Mouse (Mus musculus) embryo, embryonic 11 days (tissue): Measurements from ENCODE around the gene Ptpn22.

Experiments used
- DNase-seq: peaks from one replicate; pipeline ENCODE4 v3.0.0-alpha.2; 2015

The Ptpn22 gene

DNA sequence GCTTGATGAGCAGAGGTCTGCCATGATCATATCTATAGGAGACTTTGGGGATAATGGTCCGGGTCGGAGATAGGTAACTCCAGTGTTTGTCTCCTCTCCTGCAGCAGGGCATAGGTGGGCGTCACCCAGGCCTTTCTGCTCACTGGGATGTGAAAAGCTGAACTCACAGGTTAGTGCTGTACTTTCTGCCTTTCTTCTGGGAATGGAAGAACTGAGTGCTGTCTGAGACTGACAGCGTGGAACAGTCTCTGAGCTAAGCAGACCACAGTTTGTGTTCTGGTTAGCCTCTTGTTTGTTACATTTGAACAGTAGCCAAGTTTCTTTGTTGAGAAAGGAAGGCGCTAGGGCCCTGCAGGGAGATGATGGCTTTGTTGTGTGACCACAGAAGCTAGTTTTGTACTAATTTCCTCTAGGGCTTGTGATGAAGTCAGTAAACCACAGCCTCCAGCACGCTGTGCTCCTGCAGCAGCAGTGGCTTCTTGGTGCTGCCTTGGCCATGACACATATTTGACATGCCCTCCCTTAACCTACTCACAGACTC is 326 bp downstream of the Ptpn22 start:
- no peak for DNase-seq

DNA sequence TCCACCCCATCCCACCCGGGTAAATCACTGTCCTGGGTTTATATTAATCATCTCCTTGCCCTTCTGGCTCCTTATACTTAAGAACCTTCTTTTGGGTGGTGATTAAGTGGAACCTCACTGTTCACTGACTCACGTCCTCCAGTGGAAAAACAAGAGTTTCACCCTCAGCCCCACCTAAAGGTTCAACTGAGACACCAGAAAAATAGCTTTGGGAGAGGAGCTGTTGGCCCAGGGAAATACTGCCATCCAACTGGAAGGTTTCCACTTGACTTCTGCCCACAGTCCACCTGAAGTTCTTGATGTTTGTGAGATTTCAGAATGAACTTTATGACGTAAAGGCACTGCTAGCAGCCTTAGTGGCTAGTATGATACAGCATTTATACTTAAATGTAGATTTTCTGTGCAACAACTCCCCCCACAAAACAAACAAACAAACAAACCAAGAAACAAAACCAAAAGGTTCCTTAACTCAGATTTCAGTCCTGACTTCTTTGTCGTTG is 3.2 kb downstream of the Ptpn22 start:
- no peak for DNase-seq

DNA sequence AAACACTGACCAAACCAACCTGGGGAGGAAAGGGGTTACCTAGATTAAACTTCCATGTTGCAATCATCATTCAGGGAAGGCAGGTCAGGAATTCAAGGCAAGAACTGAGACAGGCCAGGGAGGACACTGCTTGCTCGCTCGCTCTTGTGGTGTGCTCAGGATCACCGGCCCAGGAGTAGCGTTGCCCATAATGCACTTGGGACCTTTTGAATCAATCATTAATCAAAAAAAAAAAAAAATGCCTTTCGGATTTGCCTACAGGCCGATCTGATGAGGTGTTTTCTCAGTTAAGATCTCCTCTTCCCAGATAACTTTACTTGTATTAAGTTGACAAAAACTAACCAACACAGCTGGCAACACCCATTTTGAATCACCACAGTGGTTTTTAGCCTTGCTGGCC is 4.6 kb downstream of the Ptpn22 start:
- no peak for DNase-seq

DNA sequence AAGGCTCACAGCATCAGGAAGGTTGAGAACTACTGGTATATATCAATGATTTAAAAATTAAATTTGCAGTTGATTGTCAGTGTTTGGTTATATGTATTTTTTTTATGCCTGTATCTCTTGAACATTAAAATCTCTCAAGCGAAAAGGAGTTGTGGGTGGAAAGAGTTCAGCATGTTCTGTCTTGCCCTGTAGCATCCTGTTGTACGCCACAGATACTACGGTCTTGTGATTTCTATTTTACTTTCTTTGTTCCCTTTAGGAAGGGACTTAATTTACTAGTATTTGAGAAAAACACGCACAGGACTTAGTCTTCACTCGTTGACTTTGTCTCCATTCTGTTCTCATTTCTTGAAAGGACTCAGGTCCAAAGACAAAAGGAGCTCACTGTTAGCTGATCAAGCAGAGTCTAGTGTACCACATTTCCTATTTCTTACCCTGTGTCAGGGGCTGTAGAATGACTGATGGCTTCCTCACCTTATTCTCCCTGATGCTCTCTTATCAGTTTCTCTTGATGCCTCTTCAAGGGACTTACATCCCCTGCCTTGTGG is 7.9 kb downstream of the Ptpn22 start:
- DNase-seq: no peak

DNA sequence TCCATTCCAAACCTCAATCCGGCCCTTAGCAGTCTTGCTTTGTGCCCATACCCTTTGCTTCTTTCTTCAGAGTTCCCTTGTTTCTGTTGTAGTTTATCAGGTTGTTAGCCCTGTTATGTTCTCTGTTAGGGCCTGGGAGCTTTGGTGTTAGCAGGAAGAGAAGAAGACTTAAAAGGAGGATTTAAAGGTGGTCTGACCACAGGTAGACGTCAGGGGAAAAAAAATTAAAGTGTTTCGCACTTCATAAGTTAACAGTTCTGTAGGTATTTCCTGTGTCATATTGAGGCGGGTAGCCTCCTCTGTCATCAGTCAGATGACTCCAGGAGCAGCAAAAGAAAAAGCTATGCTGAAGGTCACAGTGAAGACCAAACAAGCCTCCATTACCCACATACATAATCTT is 8.4 kb downstream of the Ptpn22 start:
- DNase-seq: no peak

DNA sequence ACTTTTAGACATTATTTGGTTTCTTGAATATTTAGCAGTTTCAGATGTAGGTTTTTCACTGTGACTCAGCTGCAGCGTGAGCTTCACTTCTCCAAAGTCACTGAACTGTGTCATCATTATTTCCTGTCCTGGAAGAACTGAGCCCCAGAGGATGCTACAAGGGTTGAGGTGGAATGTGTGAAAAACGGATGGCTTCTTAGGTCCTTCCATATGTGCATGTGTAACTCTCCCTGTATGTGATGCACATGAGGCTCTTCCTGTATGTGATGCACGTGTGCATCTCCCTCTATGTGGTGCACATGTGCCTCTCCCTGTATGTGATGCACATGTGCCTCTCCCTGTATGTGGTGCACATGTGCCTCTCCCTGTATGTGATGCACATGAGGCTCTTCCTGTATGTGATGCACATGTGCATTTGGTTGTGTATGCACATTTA is 13.1 kb downstream of the Ptpn22 start:
- no peak for DNase-seq

DNA sequence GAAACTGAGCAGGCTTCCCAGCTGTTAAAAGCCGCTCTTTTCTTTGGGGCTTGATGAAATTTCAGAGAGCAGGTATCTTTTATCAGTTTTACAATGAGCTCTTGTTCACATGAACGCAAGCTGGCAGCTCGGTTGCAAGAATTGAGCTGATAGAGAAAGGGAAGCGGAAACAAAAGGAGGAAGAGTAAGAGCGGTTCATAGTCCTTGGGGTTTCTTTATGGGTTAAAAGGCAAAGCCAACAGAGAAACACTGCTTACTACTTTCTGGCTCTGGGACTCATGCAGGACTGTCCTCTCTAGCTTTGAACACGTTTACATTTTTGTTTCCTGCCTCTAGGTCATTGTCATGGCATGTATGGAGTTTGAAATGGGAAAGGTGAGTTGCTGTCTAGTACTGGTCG is 14.7 kb downstream of the Ptpn22 start:
- no peak for DNase-seq

DNA sequence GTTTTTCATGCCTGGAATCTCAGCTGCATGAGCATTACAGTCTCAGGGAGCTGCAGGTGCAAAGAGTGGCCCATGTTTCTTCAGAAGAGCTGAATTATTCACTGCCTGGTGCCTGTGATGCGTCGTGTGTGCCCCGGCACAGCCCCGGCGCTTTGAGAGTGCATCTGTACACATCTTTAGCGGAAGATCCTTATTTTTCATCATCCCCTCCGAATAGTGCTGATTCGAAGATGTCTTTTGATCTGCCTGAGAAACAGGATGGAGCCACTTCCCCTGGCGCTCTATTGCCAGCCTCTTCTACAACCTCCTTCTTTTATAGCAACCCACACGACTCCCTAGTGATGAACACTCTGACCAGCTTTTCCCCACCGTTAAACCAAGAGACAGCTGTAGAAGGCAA is 26.4 kb downstream of the Ptpn22 start:
- DNase-seq: no peak

DNA sequence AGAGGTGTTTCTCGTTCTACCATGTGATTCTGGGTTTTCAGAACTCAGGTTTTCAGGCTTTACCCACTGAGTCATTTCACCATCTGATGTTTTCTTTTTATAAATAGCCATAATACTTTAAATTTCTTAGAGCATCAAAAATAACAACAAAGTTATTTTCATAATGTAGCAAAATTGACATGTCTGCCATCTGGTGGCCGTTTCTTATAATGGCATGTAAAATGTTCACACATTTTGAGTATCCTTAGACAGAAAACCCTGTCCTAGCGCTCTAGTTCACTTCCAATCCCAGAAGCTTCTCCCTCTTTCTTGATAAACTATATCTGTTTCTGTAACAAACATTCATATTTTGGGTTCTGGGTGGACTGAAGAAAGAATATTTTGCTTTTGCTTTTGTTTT is 28.0 kb downstream of the Ptpn22 start:
- peak; percentile 68 for DNase-seq

DNA sequence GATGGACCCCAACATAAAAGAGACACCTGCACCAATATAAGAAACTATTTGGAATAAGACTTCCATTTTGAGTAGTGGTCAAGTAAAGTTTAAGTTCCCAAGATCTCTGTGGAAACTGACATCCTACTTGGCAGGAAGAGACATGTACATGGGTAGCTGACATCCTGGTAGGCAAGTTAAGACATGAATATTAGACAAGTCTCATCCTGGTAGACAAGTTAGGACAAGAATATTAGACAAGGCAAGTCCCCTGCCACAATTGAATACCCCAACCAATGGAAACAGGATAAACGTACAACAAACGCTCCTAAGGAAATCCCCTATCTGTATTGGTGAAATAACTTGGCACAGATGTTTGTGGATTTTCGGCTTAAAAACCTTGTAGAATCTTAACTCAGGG is 33.8 kb downstream of the Ptpn22 start:
- DNase-seq: no peak

DNA sequence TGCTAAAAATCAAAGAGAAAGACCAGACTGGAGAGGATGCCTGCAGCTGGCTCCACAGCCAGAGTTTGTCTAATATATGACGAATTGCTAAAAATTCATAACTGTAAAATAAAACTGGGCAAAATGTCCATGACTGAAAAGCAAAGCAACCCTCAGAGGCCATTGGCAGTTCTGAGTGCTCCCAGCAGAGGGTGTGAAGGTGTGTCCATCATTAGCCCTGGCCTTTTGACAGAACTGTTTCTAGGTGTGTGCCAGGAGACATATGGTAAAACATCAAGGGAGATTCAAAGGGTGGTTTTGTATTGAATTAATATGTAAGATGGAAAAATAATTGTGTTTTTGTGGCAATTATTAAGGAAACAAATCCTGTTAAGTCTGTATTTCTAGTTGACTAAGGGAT is 45.1 kb downstream of the Ptpn22 start:
- DNase-seq: peak; percentile 23

DNA sequence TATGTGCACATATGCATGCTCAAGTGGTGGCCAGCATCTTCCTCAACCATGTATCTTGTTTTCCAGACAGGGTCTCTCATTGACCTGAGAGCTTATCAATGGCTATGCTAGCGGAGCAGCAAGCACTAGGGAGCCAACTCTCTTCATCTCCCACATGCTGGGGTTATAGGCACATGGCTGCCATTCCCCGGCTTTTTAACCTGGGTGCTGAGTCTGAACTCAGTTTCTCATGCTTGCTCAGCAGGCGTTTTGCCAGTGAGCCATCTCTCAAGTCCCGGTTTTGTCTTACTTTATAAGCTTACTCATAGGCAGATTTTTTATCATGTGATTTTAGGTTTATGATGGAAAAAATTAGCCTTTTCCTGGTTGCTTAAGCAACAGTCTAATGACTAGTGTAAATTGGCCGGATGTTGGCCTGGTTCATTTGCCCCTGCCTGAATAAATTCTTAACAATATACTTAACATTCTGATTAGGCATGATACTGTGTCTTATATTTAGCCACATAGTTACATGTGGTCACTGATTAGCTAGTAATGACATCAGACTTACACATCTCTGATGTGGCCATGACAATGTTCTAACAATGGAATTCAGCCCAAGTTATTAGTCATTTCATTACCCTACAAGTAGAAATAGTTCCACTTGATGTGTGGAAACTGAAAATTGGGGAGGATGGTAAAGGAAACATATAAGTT is 47.9 kb downstream of the Ptpn22 start:
- DNase-seq: no peak

DNA sequence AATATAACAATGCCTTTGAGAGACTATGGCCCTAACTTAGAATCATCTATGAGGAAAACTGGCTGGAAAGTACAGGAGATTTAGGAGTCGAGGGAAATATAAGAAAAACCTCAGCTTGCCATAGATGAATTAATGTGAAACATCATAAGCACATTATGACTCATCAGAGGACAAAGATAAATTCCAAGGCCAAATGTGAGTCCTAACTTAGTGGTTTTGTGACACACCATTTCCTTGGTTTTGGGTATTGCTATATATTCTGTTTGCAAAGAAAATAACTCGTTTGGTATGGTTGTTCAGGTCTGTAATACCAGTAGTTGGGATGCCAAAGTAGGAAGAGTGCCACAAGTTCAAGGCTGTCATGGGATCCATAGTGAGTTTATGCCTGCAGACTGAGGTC is 49.2 kb downstream of the Ptpn22 start:
- no peak for DNase-seq

DNA sequence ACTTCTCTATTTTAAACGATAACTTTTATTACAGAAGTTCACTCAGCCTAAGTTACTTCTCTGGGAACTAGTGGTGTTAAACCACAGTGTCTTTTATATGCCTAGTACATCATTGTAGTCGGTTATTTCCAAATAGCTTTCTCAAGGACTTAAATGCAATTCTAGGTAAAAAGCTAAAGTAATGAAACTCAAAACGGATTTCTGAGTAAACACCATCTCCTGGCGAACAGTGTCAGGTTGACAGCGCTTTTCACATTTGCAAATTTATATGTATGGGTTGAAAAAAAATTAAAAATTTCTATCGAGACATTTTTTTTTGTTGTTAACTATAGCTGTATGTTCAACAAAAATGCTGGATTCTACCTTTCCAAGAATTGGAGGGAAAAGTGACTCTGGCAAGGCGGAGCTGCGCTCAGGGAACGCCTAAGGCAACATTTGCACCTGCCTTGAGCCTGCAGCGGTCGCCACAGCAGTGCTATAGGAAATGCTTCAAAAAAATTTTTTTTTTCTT is 53.9 kb downstream of the Ptpn22 start:
- peak; percentile 61 for DNase-seq

DNA sequence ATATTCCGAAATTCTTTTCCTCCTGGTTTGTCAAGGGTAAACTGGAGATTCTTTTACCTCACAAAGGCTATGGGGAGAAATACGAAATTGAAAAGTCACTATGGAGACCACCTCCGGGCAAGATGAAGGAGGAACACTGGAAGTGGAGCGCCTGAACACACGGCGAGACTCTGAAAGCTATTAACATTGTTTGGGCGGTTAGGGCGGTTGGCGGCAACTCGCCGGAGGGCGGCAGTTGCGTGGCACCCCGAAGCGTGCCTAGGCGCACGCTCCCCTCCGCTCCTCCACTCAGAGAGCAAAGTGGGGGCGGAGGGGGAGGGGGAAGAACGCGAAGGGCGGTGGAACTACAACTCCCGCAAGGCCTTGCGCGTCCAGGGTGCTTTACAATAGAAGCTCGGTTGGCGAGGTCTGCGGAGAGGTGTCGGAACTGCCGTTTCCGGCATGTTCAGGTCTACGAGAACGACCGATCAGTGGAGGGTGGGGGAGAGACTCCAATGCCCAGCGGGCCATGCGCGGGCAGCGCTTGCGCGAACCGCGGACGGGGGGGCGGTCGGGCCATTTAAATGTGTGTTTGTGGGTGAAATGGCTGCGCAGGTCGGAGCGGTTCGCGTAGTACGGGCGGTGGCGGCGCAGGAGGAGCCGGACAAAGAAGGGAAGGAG is 54.5 kb downstream of the Ptpn22 start, which contains the start of gene Rsbn1:
Rsbn1 (plus strand) TSS at position 111 of the 660 bp plus-strand sequence.
- peak; percentile 99 for DNase-seq

DNA sequence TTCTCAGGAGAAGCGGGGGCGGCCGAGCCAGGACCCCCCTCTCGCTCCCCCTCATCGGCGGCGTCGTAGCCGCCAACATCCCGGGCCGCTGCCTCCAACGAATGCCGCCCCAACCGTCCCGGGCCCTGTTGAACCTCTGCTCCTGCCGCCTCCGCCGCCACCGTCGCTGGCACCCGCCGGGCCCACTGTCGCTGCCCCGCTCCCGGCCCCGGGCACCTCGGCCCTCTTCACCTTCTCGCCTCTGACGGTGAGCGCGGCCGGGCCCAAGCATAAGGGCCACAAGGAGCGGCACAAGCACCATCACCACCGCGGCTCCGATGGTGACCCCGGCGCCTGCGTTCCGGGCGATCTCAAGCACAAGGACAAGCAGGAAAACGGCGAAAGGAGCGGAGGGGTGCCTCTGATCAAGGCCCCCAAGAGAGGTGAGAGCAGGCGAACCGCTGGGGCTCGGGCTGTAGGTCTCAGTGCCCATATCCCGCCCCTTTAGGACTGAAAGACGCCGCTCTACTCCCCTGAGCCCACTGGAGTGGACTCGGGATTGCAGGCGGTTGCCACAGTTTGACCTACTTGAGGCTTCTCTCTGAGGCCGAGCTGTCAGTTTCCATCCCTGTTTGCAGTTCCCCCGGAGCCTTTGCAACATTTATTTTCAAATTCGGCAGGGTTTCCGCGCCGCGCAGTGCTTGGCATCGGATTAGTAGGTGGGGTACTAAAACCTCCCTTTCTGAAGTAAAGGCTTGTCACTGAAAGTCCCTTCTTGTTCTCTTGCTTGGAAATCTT is 55.3 kb downstream of the Ptpn22 start:
- peak; percentile 62 for DNase-seq

DNA sequence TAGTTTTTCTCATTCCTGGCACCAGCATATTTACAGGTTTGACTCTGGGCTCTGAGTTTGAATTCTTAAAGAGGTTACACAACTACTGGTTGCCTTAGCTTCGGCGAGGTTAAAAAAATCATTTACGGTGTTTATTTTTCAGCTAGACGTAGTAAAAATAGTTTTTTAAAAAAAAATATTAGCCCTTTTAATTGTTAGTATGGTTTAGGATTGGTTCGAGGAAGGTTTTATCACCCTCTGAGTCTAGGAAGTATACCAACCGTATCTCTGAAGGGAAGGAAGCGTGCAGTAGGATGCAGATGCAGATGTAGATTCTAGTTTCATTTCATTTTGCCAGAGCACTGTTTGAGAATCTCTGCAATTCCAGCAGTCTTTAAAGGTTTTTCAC is 55.9 kb downstream of the Ptpn22 start:
- no peak for DNase-seq

DNA sequence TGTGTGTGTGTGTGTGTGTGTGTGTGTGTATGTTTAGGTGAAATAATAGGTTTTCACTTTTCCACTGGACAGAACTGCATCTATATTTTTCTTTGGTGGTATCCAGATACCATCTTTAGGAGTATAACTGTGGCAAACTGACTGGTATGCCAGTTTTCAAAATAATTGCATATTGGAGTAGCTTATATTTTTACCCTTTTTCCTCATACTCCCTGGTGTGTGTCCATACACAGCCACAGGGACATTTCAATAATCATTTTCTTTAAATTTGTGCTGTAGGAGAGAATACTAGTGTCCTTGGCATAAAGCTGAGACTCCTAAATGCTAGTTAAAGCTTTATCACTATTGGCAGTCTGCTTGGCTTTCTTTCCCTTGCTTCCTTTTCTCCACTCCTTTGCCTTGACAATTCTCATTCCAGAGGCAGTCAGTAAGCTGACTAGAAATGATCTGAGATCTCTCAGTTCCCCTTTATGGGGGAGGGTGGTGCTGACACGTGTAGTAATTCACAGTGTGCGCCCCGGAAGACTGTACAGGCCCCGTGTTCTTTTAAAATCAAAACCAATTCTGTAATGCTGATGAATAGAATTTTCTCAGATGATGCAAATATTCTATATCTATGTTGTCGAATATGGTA is 56.7 kb downstream of the Ptpn22 start:
- no peak for DNase-seq

DNA sequence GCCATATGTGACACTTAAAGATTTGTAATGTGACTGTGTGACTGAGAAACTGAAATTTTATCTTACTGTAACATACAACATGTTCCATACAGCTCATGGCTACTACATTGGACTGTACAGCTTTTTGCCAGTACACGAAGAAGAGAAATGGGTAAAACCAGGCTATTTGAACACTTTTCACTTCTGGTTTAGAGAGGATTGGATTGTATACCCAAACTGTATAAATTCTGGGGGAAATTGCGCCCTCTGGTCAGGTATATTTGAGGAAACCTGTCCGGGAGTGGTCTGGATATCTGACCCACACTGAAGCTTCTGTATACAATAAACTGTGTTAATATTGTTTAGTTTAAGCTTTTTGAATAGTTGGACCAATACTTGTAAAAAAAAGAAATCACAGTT is 57.2 kb downstream of the Ptpn22 start:
- DNase-seq: no peak

DNA sequence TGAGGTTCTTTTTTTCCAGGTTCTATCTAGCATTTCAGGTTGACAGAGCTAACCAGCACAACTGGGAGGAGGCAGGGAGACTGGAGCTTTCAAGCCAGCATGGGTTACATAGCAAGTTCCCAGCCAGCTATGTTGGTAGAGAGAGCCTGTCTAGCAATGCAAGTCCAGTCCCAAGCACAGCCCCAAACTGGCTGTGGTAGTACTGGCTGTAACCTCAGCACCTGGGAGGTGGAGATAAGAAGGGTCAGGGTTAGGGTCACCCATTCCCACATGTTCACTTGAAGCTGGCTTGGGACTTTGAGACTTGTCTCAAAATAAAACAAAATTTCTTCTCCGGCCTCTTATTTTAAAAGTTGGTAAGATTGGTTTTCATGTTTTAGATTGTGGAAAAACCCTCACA is 60.5 kb downstream of the Ptpn22 start:
- DNase-seq: no peak

DNA sequence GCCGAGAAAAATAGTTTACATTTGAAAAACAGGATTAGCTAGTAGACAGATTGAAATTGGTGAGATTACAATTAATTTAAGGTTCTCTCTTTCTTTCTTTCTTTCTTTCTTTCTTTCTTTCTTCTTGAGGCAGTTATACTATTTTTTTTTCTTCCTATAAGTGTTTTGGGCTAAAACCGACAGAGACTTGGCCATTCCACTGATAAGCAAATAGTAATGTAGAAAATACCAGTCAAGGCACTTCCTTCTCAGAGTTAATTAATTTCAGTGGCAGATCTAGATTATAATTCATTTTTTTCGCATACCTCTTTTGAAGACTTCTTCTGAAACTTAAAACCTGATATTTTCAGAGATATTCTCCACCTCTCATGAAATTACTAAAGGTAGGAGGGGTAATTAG is 65.7 kb downstream of the Ptpn22 start:
- DNase-seq: no peak

DNA sequence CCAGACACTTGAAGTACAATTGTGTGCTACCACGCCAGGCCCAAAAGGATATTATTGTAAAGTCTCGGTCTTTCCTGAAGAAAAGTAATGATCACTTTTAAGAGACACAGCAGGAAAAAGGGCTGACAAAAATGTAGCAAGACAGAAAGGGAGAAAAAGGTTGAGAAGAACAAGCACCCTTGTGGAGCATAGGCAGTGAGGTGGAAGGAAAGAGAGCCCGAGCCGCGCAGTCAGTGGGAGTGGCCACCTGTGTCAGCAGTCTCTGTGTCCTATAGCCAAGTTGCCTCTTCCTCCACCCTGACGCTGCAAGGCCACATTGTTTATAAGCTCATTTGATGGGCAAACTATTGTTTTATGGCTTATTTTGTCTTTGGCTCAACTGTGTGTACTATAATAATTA is 67.9 kb downstream of the Ptpn22 start:
- DNase-seq: no peak
